Mouse (Mus musculus) thymus, postnatal 4 days (tissue): ENCODE results near the gene Chst3.
"Not testable (repeated sequence)": the region's sequence is repeated elsewhere in the genome, so short reads cannot be mapped to it uniquely, and the experiment has no call there.

Experiments used
- DNase-seq: peaks from one replicate; pipeline ENCODE4 v3.0.0; 2021

Chst3 gene

DNA sequence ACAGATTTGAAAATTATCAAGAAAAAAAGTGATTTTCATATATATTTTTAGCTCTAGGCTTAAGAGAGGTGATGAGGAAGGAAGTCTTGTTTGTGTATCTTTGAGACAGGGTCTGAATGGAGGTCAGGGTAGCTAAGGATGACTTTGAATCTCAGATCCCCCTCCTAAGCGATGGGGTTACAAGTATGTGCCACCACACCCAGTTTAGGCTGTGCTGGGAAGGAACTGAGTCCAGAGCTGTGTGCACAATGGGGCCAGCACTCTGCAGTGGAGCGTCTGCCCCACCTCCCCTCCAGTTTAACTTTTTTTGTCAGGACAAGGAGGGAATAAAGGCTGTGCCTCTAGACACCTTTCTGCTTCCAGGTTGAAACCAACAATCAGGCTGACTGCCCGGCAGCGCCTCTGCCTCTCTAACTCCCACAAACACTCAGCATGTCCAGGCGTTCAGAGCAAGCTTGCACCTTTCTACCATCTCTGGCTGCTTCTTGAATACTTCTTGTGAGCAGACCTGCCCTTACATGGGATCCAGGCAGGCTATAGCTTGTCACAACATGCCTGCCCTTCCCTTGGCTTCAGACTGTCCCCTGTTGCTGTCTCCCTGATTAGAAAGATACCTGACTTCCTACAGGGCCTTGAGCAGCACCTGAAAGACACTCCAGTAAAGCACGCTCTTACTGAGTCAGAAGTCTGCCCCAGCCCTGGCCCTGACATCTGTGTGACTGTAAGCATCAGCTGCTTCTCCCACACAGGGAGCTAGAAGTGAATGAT, 11.4 kb upstream of the Chst3 start:
- no peak for DNase-seq

DNA sequence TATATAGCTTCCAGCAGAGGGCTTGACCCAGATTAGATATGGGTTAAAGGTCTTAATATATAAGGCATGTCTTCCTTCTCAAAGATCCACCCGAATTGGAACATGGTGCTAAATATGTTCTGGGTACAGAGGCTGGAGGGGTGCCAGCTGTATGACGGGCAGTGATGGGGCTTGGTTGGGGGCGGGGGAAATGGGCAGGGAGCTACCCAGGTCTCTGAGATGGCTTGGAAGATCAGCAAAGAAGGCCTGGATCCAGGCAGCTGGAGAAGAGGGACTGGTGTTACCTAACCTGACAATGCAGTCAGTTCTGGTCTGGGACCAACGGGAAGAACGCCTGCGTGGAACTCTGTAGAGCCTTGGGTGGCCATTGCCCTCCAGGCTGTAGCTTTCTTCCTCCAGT, 10.1 kb upstream of the Chst3 start:
- no peak for DNase-seq

DNA sequence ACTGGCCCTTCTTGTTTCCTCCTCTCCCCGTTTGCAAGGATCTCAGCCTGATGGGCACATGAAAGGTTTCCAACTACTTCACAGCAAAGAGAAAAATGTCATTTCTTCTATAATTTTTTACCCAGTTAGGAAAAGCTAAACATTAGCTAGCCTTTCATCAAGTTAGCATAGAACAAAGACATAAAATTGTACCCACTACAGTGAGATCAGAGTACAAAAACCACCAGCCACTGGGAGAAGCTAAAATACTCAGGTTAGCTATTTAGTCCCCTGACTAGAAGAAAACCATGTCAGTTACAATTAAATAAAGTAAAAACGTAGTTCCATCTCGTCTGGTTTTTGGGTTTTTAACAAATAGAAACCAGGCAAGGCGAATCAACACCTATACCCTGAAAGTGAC, 8.6 kb upstream of the Chst3 start:
- DNase-seq = no peak

DNA sequence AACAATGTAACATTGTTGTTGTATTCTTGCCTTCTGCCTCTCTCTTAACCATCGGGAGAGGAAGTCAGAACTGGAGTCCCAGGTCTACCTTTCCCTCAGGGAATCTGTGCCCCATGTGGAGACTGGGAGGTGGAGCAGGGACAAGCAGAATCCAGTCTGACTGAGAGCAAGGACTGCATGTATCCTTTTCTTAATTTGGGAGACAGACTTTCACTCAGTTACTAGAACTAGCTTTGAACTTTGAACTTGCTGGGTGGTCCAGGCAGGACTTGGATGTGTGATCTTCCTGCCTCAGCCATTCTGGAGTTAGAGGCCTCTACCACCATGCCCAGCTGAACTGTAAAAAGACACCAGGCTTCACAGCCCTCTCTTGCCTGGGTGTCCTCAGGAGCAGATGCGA, 5.5 kb upstream of the Chst3 start:
- no peak for DNase-seq

DNA sequence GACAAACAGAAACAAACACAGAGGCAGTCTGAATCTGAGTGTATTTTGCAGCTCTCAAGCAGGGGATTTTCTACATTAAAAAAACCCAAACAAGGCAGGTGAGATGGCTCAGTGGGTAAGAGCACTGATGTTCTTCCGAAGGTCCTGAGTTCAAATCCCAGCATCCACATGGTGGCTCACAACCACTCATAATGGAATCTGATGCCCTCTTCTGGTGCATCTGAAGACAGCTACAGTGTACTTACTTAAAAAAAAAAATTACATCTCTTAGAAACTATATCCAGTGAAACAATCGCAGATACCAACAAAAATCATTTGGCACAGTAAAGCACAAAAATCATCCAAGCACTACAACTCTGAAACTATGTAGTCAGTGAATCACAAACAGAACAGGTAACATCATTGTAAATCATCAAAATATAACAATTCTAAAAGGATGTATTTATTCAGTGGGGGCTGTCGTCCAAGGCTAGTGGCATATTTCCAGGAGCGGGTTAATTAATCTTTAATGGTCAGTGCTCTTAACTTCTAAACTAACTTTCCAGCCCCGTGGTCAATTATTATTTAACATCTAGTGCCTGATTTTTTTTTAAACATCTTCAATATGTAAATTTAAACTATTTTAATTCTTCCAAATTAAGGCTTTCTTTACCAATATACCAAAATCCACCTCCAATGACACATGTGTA, 2.7 kb upstream of the Chst3 start:
- DNase-seq = not testable (repeated sequence)

DNA sequence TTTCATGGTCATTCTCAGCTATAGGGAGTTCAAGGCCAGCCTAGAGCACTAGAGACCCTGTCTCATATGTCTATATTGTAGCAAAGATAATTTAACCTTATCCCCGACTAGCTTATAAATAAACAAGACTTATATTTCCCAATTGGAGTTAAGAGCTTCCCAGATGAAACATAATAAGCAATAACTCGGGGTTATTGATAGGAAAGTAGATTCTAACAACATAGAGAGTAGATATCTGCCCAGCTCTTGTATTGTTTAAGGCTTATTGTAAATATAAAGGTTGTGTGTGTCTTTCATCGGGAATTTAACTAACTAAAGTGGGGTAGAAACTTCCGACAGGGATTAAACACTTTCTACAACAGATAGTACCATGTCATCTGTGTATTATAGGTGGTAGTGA, 1.5 kb upstream of the Chst3 start:
- no peak for DNase-seq

DNA sequence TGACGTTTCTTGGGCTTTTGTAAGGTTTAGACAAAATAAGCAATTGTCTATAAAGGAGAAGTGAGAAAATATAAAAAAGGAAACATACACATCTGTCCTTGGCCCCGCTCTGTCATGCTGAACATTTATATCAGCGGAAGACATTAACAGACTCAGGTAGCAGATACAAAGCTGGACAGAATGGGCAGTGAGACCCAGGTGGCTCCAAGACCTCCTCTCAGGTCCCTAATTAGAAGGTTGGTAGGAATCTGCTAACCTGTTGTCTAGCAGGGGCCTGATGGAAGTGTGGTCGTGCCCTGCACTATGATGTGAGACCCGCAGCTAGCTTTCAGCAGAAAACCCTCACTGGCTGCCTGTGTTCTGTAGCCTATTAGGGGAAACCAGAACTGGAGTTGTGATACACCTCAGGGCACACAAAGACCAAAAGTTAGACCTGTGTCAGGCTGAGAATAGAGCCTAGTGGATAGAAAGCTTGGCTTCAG, 1.0 kb upstream of the Chst3 start:
- DNase-seq = no peak

DNA sequence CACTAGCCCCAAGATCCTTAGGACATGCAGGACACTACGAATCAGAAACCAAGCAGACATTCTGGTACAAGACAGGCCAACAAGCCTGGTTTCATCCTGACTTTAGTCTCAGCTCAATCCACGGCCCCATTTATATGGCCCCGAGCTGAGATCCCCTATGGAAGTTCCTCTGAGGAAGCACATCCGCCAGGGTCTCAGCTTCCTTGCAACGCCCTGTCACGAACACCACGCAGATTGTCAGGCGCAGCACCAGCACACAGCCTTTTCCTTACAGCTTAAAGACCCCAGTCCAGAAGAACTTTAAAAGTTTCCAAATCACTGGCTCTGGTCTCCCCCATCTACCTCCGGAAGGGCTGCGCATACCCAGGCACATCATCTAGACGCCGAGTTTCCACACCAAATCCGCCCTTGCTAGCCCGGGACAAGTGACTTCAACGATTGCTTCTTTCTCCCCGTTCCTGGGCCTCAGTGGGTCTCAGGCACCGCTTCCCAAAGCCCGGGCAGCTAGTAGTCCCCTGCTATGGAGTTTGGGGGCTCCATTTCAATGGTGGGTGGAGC, 948 bp downstream of the Chst3 start:
- no peak for DNase-seq

DNA sequence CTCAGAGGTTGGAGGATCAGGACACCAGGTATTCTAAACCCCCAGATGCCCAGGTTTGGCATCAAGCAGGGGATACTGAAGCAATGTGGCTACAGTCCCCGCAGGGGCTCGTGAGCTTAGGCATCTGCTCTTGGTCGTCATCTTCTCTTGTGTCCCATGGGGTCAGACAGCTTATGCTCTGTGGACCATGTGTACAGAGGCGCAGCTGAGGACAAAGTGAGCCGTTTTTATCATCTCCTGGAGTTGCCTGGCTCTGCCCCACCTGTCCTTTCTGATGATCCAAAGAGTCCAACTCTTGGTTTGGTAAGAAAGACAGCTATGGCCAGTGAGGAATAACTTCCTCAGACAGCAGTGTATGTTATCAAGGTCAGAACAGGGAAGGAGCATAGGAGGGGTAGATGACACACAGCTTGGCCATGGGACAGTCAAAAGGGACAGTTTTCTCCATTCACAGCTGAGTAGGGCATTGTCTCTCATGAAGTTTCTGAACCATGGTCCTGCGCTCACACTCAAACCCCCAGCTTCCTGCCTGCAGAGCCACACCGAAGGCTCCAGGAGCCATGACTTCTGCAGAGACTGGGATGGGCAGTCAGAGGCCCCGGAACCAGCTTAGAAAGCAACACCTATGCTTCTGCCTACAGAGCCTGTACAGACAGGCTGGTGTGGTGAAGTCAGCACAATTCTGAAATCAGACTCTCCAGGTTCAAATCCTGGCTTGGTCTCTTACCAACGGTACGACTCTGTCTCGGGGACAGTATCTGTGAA, 2.5 kb downstream of the Chst3 start:
- DNase-seq = no peak

DNA sequence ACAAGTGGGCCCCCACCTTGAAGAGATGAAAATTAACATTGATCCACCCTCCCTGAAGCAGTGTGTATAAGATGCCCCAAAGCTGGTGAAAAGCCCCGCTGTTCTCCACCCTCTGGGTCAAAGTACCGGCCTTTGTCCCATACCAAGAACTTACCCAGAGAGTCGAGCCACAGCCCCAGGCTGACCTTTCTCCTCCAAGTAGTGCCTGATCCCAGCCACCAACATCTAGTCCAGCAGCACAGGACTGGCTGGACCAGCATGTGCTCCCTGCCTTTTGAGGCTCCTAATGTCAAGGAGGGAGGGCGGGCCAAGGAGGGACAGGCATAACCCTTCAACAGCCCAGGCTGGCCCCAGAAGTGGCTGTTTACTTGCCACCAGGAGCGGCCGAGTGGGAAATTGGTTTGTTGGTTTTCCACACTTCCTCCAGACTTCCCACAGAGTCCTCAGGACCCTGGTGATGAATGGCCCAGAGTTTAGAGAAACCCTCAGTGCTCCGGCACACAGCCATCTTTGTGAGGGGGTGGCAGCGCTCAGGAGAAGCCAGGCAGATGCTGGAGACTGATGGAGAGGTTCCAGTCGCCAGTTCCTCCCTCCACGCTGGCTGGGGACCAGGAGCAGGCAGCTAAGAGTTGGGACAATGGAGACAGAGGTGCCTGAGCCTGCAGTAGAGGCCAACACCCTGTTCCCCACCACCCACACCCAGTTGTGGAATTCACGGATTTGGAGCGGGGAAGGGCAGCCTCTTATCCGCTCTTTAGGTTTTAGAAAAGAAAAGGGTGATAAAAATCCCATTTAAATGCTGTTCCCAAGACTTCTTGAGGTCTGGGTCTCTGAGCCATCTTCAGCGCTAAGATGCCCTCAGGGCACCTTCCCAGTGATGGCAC, 3.7 kb downstream of the Chst3 start:
- DNase-seq = no peak

DNA sequence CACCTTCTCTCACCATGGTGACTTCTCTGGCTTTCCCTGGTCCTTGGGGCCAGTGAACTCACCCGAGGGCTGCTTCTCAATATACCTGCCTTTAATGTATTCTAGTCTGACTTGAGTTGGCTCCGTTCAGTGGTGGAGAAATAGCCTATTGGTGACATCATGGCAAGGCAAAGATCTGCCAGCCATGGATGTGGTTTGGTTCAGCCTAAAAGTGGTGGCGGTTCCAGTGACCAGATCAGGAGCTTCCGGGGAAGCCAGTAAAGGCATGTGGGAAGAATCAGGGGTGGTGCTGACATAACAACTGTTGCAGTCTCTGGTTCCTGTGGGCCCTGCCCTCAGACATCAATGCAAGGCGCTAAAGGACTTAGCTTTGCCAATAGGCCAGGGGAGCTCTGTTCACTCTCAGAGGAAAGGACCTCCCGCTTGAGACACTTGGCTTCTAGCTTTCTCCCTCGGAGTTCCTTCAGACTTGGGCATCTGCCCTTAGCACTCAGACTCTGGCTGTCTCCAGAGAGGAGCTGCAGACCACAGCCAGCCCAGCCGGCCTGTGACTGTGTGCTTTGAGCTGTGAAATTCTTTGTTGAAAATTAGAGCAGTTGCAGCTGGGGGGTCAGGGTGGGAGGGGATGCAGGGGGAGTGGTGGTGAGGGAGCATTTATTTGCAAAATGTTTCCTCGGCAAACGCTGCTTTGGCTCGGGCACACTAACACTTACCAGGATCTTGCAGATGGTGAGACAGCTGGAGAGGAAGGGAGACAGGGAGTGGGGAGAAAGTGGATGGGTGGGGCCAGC, 6.3 kb downstream of the Chst3 start:
- no peak for DNase-seq

DNA sequence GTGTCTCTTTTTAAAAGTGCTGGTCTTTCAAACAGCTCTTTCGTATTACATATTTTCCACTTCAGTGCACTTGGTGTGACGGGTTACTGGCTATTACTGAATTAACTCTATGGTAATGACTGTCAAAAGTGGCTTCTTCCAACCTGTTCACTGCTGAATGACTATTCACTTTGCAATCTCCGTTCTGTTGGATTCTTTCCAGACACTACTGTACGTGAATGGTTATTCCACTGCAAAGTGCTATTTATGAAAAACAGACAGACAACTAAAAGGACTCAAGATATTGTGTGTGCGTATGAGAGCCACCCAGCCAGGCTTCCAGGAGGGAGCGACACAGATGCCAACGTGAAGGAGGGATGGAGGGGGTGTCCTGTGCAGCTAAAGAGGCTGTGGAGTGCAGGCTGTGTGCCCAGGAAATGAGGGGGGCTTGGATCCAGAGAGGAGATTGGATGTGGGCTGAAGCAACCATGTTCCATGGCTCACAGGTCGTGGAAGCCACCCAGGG, 7.5 kb downstream of the Chst3 start:
- no peak for DNase-seq

DNA sequence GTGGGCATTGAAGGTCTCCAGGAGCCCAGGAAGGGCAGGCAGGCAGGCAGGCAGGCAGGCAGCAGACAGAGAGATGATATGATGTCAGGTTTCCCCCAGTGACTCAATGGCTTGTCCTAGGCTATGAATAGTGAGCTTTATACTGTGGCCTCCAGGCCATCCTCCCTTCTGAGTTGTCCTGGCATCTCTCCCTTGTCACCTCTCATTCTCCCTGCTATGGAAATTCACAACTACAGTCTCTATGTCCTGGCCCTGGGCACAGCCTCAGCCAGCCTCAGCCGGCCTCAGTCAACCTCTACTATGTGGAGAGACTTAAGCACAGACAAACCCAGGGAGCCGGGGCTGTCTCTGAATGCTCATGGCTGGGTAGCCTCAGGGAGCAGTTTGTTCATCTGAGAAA, 8.6 kb downstream of the Chst3 start:
- DNase-seq = no peak

DNA sequence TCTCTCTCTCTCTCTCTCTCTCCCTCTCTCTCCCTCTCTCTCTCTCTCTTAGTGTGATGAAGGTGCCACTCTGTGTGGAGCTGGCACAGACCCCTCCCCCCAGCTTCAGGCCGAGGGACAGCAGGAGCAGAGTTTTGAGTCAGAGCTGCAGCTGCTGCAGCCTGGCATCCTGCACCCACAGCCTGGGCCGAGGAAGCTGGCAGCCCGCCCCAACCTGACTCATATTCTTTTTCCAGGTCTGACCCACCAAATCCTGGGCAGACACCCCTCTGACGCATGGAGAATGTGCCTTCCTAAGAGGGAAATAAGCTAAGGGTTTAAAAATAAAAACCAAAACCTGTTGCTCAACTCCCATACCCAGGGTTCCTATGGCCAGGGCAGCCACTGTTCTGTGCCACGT, 9.8 kb downstream of the Chst3 start:
- no peak for DNase-seq

DNA sequence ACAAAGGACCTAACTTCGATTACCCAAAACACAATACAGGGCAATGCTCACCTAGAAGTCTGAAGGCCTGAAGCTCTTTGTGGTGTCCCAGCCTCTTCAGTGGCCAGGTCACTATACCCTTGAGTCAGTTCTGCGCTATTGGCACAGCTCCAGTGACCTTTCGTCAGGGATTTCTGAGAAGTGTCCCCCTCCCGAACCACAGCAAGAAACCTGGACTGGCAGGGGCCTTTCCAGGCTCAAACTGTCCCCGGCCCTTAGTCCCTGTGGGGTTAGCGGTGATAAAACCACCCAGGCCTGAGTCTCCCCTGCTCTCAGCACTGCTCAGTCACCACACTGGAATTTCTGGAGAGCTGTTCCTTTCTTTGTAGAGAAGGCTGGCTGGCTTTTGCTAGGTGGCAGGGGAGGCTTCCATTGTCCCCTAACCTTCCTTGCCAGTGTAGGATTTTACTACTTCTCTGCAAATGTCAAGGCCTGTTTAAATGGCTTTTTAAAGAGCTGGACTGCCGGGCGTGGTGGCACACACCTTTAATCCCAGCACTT, 11.8 kb downstream of the Chst3 start:
- no peak for DNase-seq

DNA sequence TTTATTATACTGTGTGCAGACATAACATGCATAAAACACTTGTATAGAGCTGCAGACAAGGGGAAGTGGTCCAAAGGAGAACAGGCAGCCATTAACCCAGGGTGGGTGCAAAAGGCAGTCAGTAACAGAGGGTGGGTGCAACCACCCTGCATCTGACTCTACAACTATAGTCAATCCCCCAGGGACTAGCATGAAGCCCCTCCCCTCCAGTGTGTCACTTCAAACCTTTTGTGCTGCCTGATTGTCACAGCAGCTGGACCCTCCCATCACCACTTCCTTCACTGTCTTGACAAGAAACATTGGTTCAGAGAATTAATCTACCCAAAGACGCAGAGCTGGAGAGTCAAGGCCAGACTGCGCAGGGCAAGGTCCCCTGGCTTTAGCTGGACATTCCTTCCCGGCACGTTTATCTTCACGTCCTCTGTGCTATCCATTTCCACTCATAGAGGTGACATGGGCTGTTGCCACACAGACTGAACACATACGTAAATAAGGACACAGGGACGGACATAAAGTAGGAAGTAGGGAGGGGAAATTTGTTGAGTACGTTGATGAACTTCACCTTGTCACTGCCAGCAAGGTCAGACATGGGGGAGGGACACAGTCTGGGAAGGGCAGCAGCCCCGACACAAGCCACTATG, 13.3 kb downstream of the Chst3 start:
- DNase-seq = no peak

DNA sequence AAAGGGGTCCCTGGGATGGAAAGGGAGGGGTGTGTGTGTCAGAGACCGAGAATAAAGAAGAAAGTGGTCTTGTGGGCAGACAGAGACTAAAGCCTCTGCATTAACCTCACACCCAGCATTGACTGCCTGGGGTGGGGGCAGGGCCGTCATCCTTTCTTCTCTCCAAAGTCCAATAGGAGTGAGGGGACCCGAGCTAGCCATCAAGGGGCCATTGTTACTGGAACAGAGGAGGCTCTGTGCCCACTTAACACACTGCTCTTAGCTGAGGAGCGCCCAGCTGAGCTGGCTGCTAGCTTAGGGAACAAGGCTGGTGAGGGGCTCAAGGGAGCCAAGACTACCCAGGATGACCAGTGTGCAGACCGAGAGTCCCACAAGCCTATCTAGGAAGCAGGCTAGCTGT, 16.3 kb downstream of the Chst3 start:
- no peak for DNase-seq

DNA sequence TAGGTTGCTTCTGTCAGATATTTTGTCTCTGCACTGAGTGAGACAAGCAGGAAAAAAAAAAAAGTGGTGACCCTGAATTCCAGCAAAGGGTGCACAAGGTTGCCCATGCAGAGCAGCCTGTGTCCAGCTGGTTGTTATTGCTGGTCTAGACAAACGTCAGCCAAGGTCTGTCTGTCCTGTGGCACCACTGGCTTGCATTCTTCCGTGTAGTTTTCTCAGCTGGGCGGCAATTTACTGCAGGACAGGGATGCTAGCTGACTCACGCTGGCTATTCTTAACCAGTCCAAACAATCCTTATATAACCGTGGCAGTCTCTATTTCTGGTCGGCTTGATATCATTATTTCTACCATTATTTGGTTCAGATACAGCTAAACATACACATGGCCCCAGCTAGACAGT, 18.1 kb downstream of the Chst3 start:
- no peak for DNase-seq

DNA sequence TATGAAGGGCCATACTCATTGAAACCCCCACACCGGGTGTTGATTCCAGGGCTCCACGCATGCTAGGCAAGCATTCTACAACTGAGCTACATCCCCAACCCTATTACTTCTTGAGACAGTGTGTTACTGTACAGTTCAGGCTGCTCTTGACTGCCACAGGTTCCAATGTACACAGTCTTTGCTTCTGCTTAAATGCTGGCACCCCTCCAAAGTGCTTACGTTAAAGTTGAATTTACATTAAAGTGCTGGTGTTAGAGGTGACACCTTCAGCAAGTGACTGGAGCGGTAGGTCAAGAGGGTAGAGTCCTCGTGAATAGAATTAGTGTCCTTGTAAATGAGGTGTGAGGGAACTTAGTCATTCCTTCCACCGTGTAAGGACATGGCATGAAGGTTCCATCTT, 19.7 kb downstream of the Chst3 start:
- no peak for DNase-seq

DNA sequence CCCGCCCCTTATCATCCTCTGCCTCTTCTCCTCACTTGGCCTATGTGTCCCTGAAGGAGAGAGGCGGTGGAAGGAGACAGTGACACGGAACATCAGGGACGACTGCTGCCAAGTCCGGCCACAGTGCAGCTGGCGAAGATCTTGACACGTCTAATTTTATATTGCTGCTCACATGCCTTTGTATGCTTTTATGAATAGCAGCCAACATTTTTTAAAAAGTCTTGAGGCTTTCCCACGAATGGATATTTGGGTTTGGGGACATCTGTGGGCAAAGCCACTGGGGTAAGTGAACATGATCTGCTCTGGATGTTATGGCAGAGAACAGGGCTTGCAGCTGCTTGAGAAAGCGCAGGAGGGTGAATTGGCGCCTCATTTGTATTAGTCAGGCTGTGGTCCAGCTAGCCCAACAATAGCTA, 21.6 kb downstream of the Chst3 start:
- DNase-seq = no peak

DNA sequence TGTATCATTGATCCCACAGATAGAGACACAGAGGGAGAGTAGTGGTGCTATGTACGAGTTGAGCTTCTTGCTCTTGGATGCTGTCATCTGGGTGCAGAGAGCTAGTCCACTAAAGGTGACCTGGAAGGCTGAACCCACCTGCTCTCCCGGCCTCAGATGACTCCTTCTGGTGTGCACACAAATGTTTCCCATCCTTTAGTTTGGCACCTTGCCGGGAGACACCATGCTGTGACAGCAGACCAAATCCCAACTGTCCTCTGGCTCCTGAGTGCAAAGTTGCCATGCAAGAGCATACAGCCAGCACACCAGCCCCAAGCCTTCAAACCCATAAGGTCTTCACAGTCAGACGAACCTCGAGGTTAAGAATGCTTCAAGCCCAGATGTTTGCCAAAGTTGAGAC, 22.1 kb downstream of the Chst3 start:
- DNase-seq = no peak
